Mouse (Mus musculus) telencephalon, adult 2 months (tissue): ENCODE measurements around the gene Vamp3.

Experiments used
- DNase-seq: peaks from one replicate; pipeline ENCODE4 v3.0.0-alpha.2; 2011; ENCODE audit warnings: low read depth, low spot score

The Vamp3 gene

DNA sequence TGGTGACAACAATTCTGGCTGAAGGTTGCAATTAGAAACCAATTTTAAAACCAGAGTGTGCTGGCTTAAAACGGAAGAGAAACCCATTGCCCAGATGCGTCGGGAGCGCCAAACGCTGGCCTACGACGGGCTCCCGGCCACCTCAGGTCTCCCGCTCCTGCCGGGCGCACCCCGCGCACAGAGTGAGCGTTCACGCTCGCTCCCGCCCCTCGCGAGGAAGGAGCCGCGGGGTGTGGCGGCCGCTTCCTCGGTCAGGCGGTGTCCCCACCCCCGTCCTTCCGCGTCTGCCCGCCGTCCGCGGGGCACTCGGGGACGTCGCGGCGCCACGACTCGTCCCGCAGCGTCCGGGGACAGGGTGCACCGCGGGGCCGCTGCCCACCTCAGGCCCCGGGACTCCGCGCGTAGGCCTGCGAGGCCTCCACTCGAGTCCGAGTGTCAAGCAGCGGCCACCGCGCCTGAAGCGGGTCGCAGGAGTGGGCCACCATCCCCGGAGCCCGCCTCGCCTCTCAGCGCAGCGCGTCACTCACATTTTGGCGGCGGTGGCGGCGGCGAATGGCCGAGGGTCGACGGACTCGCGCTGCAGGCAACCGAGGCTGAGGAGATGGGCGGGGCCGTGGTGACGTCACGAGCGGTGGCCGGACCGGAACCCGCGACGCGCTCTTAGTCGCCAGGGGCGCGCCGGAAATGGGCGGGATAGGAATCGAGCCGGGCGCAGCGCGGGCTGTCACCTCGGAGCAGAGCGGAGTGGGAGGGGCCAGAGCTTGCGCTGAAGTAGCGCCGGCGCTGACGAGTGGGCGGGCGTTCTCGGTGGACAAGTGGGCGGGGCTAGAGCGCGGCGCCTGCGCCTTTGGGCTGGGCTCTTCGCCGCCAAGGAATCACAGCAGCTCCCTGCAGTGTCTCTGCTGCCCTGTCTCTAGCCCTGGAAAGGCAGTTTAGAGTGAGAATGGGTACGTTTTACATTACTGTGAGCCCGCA, at the start of gene Vamp3:
Gene Vamp3, minus strand, starts transcription at position 617 of the 975 bp plus-strand sequence.
- DNase-seq = peak; percentile 98

DNA sequence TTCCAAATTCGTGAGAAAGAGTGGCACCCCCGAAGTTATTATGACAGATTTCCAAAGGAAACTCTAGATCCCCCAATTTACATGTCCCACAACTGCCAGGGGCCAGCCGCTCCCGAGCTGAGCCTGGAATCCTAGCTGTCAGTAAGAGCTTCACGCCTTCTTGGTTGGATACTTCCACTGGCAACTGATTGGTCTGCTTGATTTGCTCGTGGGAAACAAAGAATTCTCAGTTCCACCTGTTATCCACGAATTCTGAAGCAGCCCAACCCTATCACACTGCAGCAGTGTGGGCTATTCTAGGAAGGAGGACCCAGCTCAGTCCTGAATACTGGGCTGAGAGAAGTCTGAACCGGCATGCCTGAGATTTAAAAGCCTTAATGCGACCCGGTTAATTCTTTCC, 48.7 kb upstream of the Vamp3 start:
- no peak for DNase-seq

DNA sequence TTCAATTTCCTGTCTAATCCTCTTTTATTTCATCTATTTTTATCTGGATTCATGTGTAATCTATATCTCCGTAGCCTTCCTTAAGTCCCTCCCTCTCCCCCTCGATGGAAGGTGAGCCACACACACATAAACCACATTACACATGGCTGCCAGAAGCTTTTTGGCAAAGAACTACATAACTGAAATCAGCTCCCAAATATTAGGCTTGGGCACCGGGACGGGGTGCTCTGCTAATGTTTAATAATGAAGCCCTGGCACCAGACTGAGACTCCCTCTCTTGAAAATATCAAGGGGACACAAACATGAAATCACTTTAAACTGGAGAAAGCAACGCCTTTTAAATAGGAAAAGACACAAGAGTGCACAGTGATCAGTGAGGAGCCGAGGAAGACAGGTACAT, 48.1 kb upstream of the Vamp3 start:
- no peak for DNase-seq

DNA sequence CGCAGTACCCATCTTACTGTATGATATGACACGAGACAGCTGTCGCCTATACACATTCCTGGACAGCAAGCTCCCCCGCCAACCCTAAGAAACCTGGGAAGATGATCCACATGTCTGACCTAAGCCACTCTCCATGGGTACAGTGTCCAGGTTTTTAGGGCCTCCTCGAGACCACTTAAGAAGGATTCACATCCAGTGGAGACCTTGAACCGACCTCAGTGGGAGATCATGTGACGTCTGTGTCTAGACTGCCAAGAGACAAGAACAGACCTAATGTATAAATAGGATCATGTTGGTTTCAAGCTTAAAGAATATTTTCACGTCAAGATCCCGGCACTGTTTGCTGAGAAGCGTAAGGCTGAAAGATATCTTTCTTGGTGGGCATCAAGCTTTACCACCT, 46.4 kb upstream of the Vamp3 start:
- DNase-seq = no peak

DNA sequence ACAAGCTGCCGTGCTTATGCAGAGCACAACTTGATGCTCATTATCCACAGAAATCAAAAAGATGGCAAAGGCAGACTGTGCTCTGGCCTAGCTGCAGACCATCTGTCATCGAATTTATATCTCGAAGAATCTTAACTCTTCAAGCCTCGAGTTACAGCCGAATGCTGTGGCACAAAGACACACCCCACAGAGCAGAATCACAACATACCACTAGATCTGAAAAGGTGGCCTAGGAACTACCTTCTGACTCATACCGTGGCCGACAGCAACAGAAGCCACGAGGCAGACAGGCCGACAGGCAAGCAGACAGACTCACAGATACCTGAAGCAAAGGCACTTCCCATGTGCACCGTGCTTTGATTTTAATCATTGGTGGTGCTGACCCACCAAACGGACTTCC, 45.9 kb upstream of the Vamp3 start:
- no peak for DNase-seq

DNA sequence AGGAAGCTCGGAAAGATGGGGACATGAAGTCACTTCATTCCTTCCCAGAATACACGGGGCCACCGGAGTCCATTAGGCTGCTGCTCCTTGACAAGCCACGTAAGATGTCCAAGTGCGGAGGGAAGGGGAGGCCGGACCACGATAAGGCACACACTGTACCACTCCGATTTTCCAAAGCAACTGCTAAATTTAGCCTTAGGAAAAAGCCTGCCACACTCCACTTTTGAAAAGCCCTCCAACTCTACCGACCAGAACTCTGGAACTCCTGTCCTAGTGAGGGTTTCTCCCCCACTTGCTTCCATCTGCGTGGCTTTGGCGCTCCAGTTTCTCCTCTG, 39.3 kb upstream of the Vamp3 start:
- DNase-seq = no peak

DNA sequence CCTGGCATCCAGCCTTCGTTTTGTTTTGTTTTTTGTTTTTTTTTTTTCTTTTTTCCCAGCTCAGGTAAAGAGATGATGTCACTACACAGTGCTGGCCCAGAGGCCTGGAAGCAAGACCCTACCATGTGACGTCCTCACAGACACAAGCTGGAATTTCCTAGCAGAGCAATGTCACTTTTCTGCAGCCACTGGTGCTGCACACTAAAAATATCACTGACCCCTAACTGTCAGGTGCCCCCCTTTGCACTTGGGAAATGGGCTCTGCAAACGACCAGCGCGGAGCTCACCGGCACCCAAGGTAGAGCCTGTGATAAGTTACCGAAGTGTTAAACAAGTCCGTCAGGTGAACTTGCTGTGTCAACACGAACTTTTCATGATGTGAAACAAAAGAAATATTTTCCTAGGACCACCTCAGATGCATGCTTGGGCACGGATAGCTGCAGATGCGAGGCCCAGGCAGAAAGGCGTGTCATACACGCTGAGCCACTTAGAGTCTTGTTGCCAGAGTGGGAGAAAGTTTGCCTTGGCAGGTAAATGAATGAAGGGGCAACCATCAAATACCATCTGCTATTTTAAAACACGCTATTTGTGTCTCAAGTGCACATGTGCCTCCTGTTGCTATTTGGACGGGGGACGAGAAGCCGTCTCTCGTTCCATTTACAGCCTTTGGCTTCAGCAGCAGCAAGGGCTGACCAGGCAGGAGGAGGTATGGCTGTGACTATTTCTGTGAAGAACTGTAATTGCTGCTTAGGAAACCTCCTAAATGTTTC, 38.8 kb upstream of the Vamp3 start:
- DNase-seq = no peak

DNA sequence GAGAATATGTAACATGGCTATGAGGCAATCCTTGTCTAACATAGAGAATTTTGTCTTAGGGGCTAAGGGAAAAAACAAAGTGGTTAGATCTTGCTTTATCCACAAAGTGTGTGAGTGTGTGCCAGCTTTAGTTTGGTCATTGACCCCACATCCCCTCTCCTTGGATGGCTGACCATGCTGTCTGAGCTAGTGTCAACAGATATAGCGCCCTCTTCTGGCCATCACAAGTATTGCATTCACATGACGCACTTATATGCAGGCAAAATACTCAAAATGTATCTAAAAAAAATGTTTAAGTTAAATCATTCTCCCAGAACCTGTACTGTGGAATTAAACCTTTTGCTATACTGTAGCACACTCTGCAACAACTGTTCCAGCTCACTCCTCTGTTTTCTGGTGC, 37.4 kb upstream of the Vamp3 start:
- no peak for DNase-seq

DNA sequence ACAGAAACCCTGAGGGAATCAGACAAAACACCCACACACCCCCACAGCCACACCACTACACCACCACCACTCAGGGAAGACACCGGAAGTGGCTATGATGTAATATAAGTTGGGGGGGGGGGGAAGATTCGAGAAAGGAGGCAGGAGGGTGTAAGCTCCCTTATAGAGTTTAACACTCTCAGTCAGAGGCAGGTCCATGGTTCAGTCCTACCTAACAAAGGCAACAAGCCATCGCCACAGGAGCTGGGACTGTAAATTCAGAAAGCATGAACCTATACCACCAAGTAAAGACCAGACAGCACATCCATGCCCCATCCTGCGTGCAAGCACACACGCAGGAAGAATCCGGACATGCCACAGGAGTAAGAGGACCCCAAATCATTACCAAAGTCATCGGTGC, 31.5 kb upstream of the Vamp3 start, which contains the start of gene Gm13090:
Gene Gm13090, plus strand, starts transcription at position 301 of the 400 bp plus-strand sequence.
- no peak for DNase-seq

DNA sequence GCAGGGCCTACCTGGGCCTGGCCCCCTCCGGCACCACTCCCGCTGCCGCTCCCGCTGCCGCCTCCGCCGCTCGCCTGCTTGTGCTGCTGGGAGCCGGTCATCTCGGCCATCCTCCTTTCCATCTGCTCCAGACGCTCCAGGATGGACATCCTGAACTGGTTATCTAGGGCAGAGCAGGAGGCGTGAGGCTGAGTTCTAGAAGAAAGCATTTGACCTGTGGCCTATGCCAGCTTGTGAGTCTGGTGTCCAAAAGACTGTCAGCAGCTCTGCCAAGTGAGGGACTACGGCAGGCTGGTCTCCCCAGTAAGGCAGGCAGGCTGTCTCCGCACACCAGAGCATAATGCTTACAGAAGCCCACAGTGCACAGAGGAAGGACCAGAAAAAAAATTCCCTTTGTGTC, 31.1 kb upstream of the Vamp3 start:
- no peak for DNase-seq

DNA sequence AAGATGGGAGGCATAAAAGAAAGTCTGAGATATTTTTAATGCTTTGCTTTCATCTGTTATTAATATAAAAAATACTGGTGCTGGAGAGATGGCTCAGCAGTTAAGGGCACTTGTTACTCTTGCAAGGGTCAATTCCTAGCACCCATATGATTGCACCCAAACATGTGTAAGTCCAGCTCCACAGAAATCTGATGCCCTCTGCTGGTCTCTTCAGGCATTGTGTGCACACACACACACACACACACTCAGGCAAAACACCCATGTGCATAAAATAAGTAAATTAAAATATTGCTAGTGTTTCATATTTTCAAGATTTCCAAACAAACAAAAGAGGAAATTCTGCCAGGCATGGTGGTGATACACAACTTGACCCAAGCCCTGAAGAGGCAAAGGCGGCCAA, 29.6 kb upstream of the Vamp3 start:
- no peak for DNase-seq

DNA sequence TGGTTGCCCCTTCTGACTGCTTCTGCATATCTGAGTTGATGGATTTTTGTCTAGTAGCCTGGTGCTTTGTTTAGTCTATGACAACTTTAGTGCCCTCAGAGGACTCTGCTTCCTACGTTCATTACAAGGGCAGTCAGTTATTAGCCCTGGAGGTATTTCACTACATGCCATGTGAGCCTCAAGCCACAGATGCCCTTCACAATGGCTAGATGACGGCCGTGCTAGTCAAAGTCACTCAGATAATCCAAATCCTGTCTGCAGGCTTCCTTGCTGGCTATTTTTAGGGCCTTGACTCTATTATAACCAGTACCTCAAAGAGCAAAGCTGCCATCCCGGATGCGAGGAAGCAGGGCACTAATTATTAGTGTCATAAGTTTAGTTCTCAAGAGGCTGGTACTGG, 25.3 kb upstream of the Vamp3 start:
- DNase-seq = no peak

DNA sequence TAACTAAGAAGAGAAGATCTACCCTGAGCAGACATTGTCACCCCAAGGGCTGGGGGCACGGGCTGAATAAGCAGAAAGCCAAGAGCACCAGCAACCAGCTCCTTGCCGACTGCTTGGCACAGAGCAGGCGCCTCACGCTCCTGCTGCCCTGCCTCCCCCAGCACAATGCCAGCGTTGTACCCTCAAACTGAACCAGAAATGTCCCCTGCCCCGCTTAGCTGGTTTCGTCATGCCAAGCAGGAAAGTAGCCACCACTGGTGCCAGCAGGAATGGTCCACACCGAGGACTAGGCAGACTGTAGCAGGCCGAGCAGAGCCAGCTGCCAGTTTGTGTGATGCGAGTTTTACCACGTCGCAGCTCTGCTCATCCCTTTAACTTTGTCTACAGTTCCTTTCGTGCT, 24.2 kb upstream of the Vamp3 start:
- DNase-seq = no peak

DNA sequence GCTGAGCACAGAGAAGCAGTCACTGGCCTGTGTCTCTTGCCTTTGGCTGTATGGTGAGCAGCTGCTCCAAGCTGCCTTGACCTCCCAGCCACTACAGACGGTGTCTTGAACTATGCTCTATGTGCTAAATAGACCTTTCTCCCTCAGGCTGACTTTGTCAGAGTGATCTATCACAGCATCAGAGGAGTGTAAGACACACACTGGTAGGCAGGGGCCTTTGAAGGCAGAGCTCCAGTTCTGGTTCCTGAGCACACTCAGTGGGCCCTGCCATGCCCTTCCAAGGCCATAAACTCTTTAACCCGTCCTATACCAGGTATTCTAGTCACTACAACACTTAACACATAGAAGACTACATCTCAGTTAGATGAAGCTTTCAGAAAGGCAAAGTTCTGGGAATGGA, 23.6 kb upstream of the Vamp3 start:
- no peak for DNase-seq

DNA sequence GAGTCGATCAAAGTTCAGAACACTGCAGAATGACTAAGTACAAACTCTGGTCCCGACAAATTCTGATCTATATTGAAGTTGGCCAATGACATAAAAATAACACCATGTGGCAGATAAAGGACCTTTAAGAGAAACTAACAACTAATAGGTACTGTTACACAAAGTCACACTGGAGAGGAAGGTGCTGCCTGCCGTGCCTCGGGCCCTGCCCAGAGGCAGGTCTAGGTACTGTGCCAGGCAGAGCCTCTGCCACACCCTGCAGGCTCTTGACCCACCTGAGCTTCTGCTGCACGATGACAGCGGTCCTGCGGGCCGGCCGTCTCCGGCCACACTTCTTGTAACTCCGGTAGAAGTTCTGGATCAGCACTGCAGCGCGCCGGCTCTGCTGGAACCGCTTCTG, 17.1 kb upstream of the Vamp3 start:
- no peak for DNase-seq

DNA sequence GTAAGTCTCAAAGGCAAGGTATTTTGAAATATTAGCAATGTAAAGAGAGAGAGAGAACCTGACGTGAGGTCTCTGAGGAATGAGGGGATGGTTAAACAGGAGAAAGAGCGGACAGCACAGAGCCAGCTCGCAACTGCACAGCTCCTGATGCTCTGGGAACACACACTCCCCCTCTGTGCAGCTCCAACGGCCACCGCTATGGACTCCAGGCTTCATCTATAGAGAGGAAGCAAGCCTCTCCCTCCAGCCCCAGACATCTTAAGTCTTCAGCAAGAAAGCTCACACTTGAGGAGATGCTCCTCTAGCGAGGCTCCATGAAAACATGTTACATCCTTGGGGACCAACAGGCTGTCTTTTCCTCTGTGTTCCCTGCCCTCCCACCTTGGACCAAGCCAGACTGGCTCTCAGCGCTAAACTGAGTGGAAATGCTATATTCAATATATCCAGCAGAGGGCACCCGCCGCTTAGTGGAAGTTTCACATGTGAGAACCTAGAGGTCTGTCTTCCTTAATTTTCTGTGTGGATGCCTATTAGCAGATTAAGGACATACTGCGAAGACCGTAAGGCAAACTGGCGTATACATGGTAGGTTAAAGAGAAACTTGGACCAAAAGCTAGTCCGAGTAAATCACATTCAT, 15.5 kb upstream of the Vamp3 start:
- DNase-seq = no peak

DNA sequence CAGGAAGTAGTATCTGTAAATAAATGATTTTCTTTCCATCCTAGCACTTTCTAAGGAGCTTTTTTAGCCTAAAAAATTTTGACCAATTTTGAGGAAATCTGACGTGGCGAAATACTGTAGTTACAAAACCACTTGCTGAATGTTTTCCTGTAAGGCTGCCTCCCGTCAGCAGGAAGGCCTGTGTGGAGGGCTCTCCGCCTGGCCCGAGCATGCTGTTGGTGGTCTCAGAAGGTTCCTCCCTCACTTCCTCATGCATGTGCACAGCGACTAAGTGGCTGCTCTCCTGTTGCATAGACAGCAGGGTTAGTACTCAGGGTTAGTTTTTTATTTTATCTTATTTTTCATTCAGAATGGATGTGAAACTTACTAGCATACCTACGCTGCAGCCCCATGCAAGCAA, 13.2 kb upstream of the Vamp3 start:
- DNase-seq = no peak

DNA sequence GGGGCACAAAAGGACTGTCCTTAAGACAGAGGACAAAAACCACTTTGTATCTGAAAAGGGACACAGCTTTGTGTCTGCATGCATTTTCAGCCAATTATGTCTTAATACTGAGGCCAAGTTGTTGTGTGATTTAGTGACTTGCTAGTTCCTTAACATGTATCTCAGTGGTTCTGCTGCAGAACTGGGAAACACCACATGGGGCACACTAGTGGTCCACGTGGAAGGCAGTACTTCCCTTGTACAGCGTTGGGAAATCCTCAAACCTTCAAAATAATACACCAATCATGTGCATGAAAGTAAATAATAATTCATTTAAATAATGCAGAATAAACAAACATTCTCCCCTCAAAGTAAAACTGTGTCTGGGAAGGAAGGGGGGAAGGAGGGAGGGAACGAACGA, 11.0 kb upstream of the Vamp3 start:
- no peak for DNase-seq

DNA sequence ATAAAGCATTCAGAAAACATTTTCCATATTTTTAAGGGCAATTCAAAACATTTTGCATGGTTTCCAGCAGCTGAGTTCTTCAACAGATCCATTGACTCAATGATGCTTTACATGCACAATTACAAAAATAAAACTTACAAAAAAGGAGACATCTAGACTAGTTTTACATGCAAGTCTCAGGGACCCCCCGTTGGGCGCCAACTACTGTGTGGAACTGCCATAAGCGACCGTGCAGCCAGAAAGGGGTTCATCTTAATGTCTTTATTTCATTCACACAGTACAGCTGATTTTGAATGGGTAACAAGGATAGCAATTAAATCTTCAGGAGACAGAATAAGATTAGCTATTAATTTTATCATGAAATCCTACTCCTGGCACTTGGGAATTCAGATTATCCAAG, 1.8 kb upstream of the Vamp3 start:
- DNase-seq = no peak

DNA sequence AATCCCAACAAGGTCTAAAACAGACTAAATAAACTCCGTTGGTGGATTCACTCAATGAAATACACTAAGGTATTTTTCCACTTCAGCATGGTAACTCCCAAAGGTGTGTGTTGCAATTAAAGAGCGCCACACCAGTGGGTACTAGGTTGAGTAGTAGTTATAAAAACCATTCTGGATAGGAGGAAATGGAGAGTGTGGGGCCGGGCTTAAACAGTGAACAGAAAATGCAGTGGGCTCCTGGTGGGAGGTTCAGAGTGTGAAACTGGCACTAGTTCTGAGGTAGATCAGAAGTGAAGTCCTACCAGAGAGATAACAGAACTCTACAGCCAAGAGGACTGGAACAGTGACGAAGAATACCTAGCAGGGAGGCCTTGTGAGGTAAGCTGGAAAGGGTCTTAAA, 871 bp upstream of the Vamp3 start:
- DNase-seq = no peak

DNA sequence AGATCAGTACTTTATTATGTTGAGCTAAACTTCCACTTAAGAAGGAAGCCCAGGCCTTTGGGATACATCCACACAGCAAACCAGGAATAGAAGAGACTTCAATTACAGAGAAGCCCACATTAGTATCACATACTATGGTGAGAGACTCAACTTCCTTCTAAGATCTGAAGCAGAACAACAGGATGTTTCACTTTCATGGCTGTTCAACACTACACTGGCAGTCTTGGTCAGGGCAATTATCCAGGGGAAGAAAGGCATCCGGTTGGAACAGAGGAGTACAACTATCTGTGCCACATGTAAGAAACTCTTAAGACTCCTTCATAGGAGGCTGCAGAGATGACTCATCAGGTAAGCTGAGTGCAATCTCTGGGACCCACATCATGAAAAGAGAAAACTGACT, 6.6 kb downstream of the Vamp3 start:
- no peak for DNase-seq

DNA sequence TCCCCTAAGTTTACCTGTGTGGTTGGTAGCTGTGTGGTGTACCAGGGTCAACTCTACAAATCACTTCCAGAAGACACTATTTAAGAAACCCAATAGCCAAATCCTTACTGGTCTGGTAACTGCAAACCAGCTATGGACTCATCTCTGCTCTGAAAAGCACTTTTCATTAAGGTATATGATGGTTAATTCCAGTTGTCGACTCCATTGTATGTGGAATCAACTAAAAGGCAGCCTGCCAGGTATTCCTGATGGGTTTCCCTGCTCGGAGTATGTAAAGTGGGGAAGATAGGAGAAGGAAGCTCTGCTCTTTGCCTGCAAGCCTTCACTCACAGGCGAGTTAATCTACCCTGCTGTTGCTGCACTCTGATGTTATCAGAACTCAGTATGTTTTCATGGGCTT, 11.2 kb downstream of the Vamp3 start:
- no peak for DNase-seq
